Mouse (Mus musculus) colon, adult 2 months (tissue): ENCODE results near the gene Gm21897. TPM values are rescaled to one million over a fixed set of nuclear protein-coding genes. Genes with fewer than 3 reads are reported as not detected.

ENCODE experiments used
- polyA plus RNA-seq: library from polyadenylated mRNA; depleted of rRNA; stranded (reverse); fragments of >200 nt; gene quantifications from 2 replicates; pipeline ENCODE4 v1.2.3, GENCODE M21; 2012; rRNA removed

Gm21897 gene
- not detected in 2 replicates for polyA plus RNA-seq

DNA sequence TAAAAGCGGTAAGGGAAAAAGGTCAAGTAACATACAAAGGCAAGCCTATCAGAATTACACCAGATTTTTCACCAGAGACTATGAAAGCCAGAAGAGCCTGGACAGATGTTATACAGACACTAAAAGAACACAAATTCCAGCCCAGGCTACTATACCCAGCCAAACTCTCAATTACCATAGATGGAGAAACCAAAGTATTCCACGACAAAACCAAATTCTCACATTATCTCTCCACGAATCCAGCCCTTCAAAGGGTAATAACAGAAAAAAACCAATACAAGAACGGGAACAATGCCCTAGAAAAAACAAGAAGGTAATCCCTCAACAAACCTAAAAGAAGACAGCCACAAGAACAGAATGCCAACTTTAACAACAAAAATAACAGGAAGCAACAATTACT is at the start of gene Gm21897:
Gene Gm21897 (plus strand): TSS at position 301 of the 400 bp plus-strand sequence.

